Mouse (Mus musculus): ENCODE measurements around the gene Amh.

DNA sequence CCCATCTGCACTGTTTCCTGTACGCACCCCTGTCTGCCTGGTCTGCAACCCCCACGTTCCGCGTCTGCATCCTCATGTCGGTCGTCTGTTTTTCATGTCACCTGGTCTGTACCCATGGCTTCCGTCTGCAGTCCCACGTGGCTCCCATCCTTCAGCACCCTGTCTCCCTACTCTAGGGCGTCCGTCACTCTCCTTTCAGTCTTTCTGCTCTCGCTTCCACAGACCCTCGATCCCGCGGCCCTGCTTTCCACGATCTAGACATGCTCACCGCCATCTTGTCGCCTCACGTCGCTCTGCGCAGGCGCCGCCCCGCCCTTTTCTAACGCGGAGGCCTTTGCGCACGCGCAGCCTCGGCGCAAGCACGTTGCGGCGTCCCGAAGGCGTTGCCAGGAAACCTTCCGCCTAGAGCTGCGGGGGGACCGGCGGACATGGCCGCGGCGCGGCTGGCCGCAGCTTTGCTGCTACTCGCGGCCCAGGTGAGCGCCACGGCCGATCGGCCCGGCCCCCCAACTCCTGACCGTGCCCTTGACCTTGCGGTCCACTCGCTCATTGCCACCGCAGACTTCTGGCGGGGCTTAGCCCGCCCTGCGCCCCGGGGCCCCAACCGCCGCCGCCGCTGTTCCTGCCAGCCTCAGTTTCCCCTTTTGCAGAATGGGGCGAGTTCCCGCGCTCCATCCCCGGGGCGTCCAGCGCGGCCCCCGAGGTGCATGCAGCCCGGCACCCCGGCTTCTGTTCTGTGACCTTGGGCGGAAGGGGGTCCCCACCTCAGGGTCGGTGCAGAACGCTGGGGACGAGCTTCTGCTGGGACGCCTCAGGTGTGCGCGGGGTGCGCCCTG, 50.1 kb downstream of the Amh start, which contains the start of the genes Lsm7 and Sppl2b:
- no peak for TF ChIP-seq CTCF (IDR thresholded peaks at IDR 0.05; ENCODE audit: low read depth, low read length)
- TF ChIP-seq POLR2A (IDR thresholded peaks at IDR 0.05; ENCODE audit: insufficient read depth, low read length), result peak; percentile 77

All from ES-Bruce4 (cell line).